In the genomic region with DNA sequence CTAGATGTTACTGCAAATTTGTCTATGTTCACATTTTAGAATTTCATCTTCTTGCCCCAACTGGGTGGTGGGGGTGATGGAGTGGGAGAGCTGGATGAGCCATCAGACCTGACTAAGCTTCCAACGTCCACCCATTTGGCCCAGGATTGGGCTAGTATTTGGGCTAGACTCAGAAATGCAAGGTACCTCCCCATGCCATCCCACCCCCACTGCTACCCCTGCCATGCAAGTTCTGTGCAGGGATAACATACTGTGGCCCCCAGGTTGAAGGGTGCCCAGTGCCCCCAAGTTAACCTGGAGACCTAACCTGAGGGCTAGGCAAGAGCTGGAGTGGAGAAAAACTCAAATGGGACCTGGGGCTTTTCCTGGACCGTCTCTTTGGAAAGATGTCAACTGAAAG, we compare ENCODE assay signal across 10 mouse cellular contexts. TPM values are rescaled to one million over a fixed set of nuclear protein-coding genes. Genes with fewer than 3 reads are reported as not detected.
A peak's percentile ranks its signal among the peaks of the same experiment; 100 is the strongest.
DNase-seq lines count a peak whose midpoint lies in the region; ATAC-seq and TF ChIP-seq lines count a peak whose summit lies in the region.
"Had no signal": no experiment of that assay in that cellular context is flagged by ENCODE, and none has a peak within 500 bp of the region (broad histone marks: within the 10 kb centered on the region; RNA-seq: fewer than 3 reads in every experiment).

No protein-coding gene starts in this region.

- no peak for TF ChIP-seq RAD21 in CH12.LX (IDR thresholded peaks at IDR 0.05; ENCODE audit: low read depth, low read length)

- TF ChIP-seq CTCF in CH12.LX (conservative IDR thresholded peaks at IDR 0.05 in 1 of 2, IDR thresholded peaks at IDR 0.05 in 1 of 2; ENCODE audit: low read depth in 2 of 2, low read length in 2 of 2): no peak
- no peak for TF ChIP-seq CTCF in G1E (IDR thresholded peaks at IDR 0.05; ENCODE audit: low read depth, low read length)

- WGBS in hindbrain, embryonic 10.5 days: 93% methylated on average over 2 of the region's 2 CpGs
- WGBS in hindbrain, embryonic 16.5 days: 96% methylated on average over 2 of the region's 2 CpGs
- 80% methylated on average over 2 of the region's 2 CpGs for WGBS in limb, embryonic 15.5 days

- no peak for TF ChIP-seq EP300 in CH12.LX (IDR thresholded peaks at IDR 0.05; ENCODE audit: low read length)

- H3K27ac ChIP-seq in hindbrain, embryonic 10.5 days: no peak overlapping the region
- H3K27ac ChIP-seq in hindbrain, embryonic 16.5 days (ENCODE audit: low read depth, low read length): no peak overlapping the region
- H3K27ac ChIP-seq in CH12.LX (ENCODE audit: insufficient read depth, low read depth): peak overlapping the region; percentile 81
- H3K27ac ChIP-seq in limb, embryonic 15.5 days: no peak overlapping the region

- in situ Hi-C loops in CH12.LX (cut with MboI; ENCODE audit: low pct_ligation_motif_present, low pct_unique_long_range_greater_than_20kb, low sequenced_read_pairs): no loop called here

- H3K4me1 ChIP-seq in hindbrain, embryonic 10.5 days (replicated peaks): peaks cover 10% of the 10 kb centered on the region
- peaks cover 13% of the 10 kb centered on the region for H3K4me1 ChIP-seq in hindbrain, embryonic 16.5 days (ENCODE audit: control insufficient read depth, insufficient read depth, low read depth, low read length)
- H3K4me1 ChIP-seq in CH12.LX (ENCODE audit: control insufficient read depth in 1 of 2, insufficient read depth in 2 of 2): peaks cover 9 to 35% of the 10 kb centered on the region in 2 experiments; a peak in 3 of 4 replicates
- peaks cover 24% of the 10 kb centered on the region for H3K4me1 ChIP-seq in G1E (ENCODE audit: insufficient read depth, low read depth, low read length)
- peaks cover 12% of the 10 kb centered on the region for H3K4me1 ChIP-seq in limb, embryonic 15.5 days

- no peaks in the 10 kb centered on the region for H3K27me3 ChIP-seq in hindbrain, embryonic 10.5 days (ENCODE audit: insufficient read depth, poor library complexity, severe bottlenecking)
- no peaks in the 10 kb centered on the region for H3K27me3 ChIP-seq in hindbrain, embryonic 16.5 days (replicated peaks; ENCODE audit: control insufficient read depth, insufficient read depth, low read length)
- no peaks in the 10 kb centered on the region for H3K27me3 ChIP-seq in CH12.LX (replicated peaks)
- H3K27me3 ChIP-seq in G1E (ENCODE audit: insufficient read depth, low read length): no peaks in the 10 kb centered on the region
- no peaks in the 10 kb centered on the region for H3K27me3 ChIP-seq in limb, embryonic 15.5 days

- dilution Hi-C loops in CH12.LX (cut with MboI; ENCODE audit: extremely low pct_ligation_motif_present, extremely low pct_unique_long_range_greater_than_20kb, low sequenced_read_pairs): no loop called here

- H3K9me3 ChIP-seq in hindbrain, embryonic 10.5 days: no peaks in the 10 kb centered on the region
- H3K9me3 ChIP-seq in hindbrain, embryonic 16.5 days (ENCODE audit: control insufficient read depth, low read length): no peaks in the 10 kb centered on the region
- H3K9me3 ChIP-seq in CH12.LX (replicated peaks; ENCODE audit: low read length): no peaks in the 10 kb centered on the region
- no peaks in the 10 kb centered on the region for H3K9me3 ChIP-seq in G1E (replicated peaks)
- no peaks in the 10 kb centered on the region for H3K9me3 ChIP-seq in limb, embryonic 15.5 days

- no peak for ATAC-seq in hindbrain, embryonic 16.5 days
- ATAC-seq in G1E (ENCODE audit: extremely low read depth, insufficient number of reproducible peaks, low FRiP score, poor library complexity, severe bottlenecking): no peak
- no peak for ATAC-seq in limb, embryonic 15.5 days (ENCODE audit: insufficient number of reproducible peaks, low FRiP score, low TSS enrichment, low read depth)

- DNase-seq in hindbrain, embryonic 10.5 days (ENCODE audit: low spot score): no peak
- DNase-seq in CH12.LX (ENCODE audit: extremely low read depth) (peak; percentile 27), G1E (ENCODE audit: low spot score) (no peak), MN1 (ENCODE audit: low spot score) (no peak)
- DNase-seq in retina, embryonic 14.5 days (ENCODE audit: low spot score): no peak

- H3K4me2 ChIP-seq in hindbrain, embryonic 16.5 days (ENCODE audit: low read length): no peak overlapping the region
- peak overlapping the region; percentile 4; the same call in 1 of the 2 replicates for H3K4me2 ChIP-seq in CH12.LX (ENCODE audit: insufficient read depth, low read depth, poor library complexity, severe bottlenecking)
- peak overlapping the region; percentile 76; the same call in 1 of the 2 replicates for H3K4me2 ChIP-seq in limb, embryonic 15.5 days

- TF ChIP-seq POLR2A in CH12.LX (IDR thresholded peaks at IDR 0.05; ENCODE audit: low read depth, low read length): peak; percentile 9; the same call in 1 of the 2 replicates

- peaks cover 17% of the 10 kb centered on the region for H3K79me2 ChIP-seq in CH12.LX (replicated peaks; ENCODE audit: control insufficient read depth, extremely low read depth, insufficient read depth, poor library complexity, severe bottlenecking)

- H3K4me3 ChIP-seq in hindbrain, embryonic 10.5 days: peak overlapping the region; percentile 77; the same call in 1 of the 2 replicates
- H3K4me3 ChIP-seq in hindbrain, embryonic 16.5 days (ENCODE audit: low read length): no peak overlapping the region
- H3K4me3 ChIP-seq in CH12.LX (replicated peaks in 1 of 3; ENCODE audit: low read depth in 2 of 3, low read length in 2 of 3, poor library complexity in 1 of 3): peak overlapping the region in 2 of 3 experiments; percentile 69 to 76
- H3K4me3 ChIP-seq in G1E (ENCODE audit: low read depth, low read length): peak overlapping the region; percentile 44; the same call in 1 of the 2 replicates
- peak overlapping the region; percentile 83; the same call in 1 of the 2 replicates for H3K4me3 ChIP-seq in limb, embryonic 15.5 days

- peaks cover 25% of the 10 kb centered on the region for H3K36me3 ChIP-seq in hindbrain, embryonic 10.5 days
- peaks cover 9% of the 10 kb centered on the region for H3K36me3 ChIP-seq in hindbrain, embryonic 16.5 days (ENCODE audit: control insufficient read depth, insufficient read depth, low read length)
- H3K36me3 ChIP-seq in CH12.LX (replicated peaks in 1 of 2; ENCODE audit: control insufficient read depth in 1 of 2, insufficient read depth in 1 of 2, low read length in 1 of 2): peaks cover 18 to 26% of the 10 kb centered on the region in 2 experiments
- H3K36me3 ChIP-seq in G1E (replicated peaks): peaks cover 27% of the 10 kb centered on the region
- peaks cover 18% of the 10 kb centered on the region for H3K36me3 ChIP-seq in limb, embryonic 15.5 days

- no peak overlapping the region for H3K9ac ChIP-seq in hindbrain, embryonic 16.5 days (ENCODE audit: low read depth, low read length)
- H3K9ac ChIP-seq in CH12.LX (ENCODE audit: insufficient read depth, low read depth): peak overlapping the region; percentile 41
- no peak overlapping the region for H3K9ac ChIP-seq in limb, embryonic 15.5 days

TF ChIP-seq in CH12.LX, 34 proteins besides CTCF, POLR2A, EP300 and RAD21:
- 0 out of 2 replicates have a peak, but pooled peaks have one; percentile 1 for TF ChIP-seq CHD1 (IDR thresholded peaks at IDR 0.05; ENCODE audit: low read depth, low read length)
- no peak for TF ChIP-seq KAT2A (IDR thresholded peaks at IDR 0.05; ENCODE audit: insufficient replicate concordance, low read length)
- TF ChIP-seq BHLHE40 (IDR thresholded peaks at IDR 0.05; ENCODE audit: low read depth, low read length): no peak
- 0 out of 2 replicates have a peak, but pooled peaks have one; percentile 14 for TF ChIP-seq MAZ (IDR thresholded peaks at IDR 0.05; ENCODE audit: low read depth, low read length)

RNA-seq across cellular contexts. Expression of gene Pdcl, which starts 0.8 kb away (rescaled TPM):
- 49.6 and 53.6 TPM in 2 replicates for polyA plus RNA-seq in hindbrain, embryonic 10.5 days (2016; fragmentation: Nextera tagmentation; extraction: Ambion mirVana)
- polyA plus RNA-seq in hindbrain, embryonic 16.5 days (2015; fragmentation: Nextera tagmentation; extraction: Ambion mirVana): 46.3 and 48.5 TPM in 2 replicates
- total RNA-seq in CH12.LX (2012; rRNA removed): 48.4 and 55.7 TPM in 2 replicates
- total RNA-seq in CH12.LX (2014; rRNA removed): 103 and 123 TPM in 2 replicates
- 115 and 144 TPM in 2 replicates for polyA plus RNA-seq in CH12.LX (2012; ENCODE audit: insufficient read length, low read depth)
- total RNA-seq in G1E (2014; fragmentation: Nextera tagmentation): 43.0 and 46.4 TPM in 2 replicates
- total RNA-seq in G1E (2017): 58.4 and 72.6 TPM in 2 replicates
- 13.6 and 22.7 TPM in 2 replicates for polyA plus RNA-seq in G1E (2012)
- 38.5 TPM in 2 replicates for polyA plus RNA-seq in limb, embryonic 15.5 days (2015; fragmentation: Nextera tagmentation; extraction: Ambion mirVana)

RNA-seq across cellular contexts. Expression of gene Olfr368, which starts 33.6 kb away (rescaled TPM):
- not detected in 2 replicates for polyA plus RNA-seq in hindbrain, embryonic 10.5 days (2016; fragmentation: Nextera tagmentation; extraction: Ambion mirVana)
- polyA plus RNA-seq in hindbrain, embryonic 16.5 days (2015; fragmentation: Nextera tagmentation; extraction: Ambion mirVana): not detected in 2 replicates
- total RNA-seq in CH12.LX (2012; rRNA removed) (not detected in 2 replicates), CH12.LX (2014; rRNA removed) (not detected in 2 replicates), G1E (2014; fragmentation: Nextera tagmentation) (not detected in 2 replicates), G1E (2017) (not detected in 2 replicates)
- polyA plus RNA-seq in CH12.LX (2012; ENCODE audit: insufficient read length, low read depth) (not detected in 2 replicates), G1E (2012) (not detected in 2 replicates)
- not detected in 2 replicates for polyA plus RNA-seq in limb, embryonic 15.5 days (2015; fragmentation: Nextera tagmentation; extraction: Ambion mirVana)
- total RNA-seq: layer of hippocampus, postnatal 10 days had no signal
- polyA plus RNA-seq: forebrain, embryonic 14.5 days; neural tube, embryonic 11.5 days had no signal
